Mouse (Mus musculus): ENCODE measurements around the gene Rsc1a1.
A peak's percentile ranks its signal among the peaks of the same experiment; 100 is the strongest.

- TF ChIP-seq CTCF (IDR thresholded peaks at IDR 0.05; ENCODE audit: insufficient read depth, low read length): no peak
- TF ChIP-seq POLR2A (IDR thresholded peaks at IDR 0.05; ENCODE audit: borderline replicate concordance, extremely low read depth, low read depth, low read length): peak; percentile 57; the same call in 1 of the 2 replicates
These were observed 21.2 kb downstream of the Rsc1a1 start for GRCm38 (mm10) chr4:141664011-141664745.
